Mouse (Mus musculus): ENCODE data around the gene Taf3.
A peak's percentile ranks its signal among the peaks of the same experiment; 100 is the strongest.

DNA sequence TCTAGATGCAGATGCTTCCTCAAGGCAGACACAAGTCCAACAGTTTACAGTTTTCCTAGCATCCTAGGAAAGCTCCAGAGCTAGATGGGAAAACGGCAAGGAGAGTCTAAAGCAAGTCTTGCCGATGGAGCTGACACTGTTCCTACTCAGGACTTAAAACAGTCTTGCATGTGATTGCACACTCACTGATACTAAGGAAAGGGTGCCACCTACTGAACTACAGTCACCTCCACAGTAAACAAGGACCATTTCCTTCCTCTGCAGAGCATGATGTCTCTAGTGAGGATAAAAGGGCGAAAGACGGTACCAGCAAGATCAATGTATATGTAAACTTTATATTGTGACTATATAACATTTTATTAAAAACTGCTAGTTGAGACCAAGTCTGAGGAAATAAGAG is 14.7 kb downstream of the Taf3 start:
- no peak for TF ChIP-seq TAL1 (IDR thresholded peaks at IDR 0.05; ENCODE audit: low read length)
- TF ChIP-seq POLR2A (IDR thresholded peaks at IDR 0.05; ENCODE audit: control insufficient read depth in 1 of 2, insufficient read depth in 1 of 2, low read depth in 1 of 2, low read length in 2 of 2, poor library complexity in 1 of 2), result no peak
- no peak for TF ChIP-seq NELFE (IDR thresholded peaks at IDR 0.05; ENCODE audit: low read depth, low read length)
- TF ChIP-seq POLR2AphosphoS5 (IDR thresholded peaks at IDR 0.05; ENCODE audit: borderline replicate concordance, low read depth, low read length), result no peak
- TF ChIP-seq CHD2 (IDR thresholded peaks at IDR 0.05; ENCODE audit: low read length), result no peak
- TF ChIP-seq RAD21 (IDR thresholded peaks at IDR 0.05; ENCODE audit: low read depth, low read length), result peak; percentile 31
- no peak for TF ChIP-seq ZNF384 (IDR thresholded peaks at IDR 0.05; ENCODE audit: low read depth, low read length)
- peak in 1 of 3 experiments; percentile 34; a peak in 2 of 6 replicates for TF ChIP-seq CTCF (IDR thresholded peaks at IDR 0.05 in 2 of 3, conservative IDR thresholded peaks at IDR 0.05 in 1 of 3; ENCODE audit: control insufficient read depth in 1 of 3, insufficient read depth in 1 of 3, low read depth in 2 of 3, low read length in 3 of 3, poor library complexity in 1 of 3, severe bottlenecking in 1 of 3)
- no peak for TF ChIP-seq E2F4 (IDR thresholded peaks at IDR 0.05; ENCODE audit: borderline replicate concordance, low read depth, low read length)
- TF ChIP-seq JUND (IDR thresholded peaks at IDR 0.05; ENCODE audit: low read depth, low read length), result no peak
- TF ChIP-seq TBP (IDR thresholded peaks at IDR 0.05; ENCODE audit: low read depth, low read length), result no peak
- no peak for TF ChIP-seq KAT2A (conservative IDR thresholded peaks at IDR 0.05; ENCODE audit: low read depth, low read length)

Data from MEL (cell line).